Mouse (Mus musculus) intestine, embryonic 16.5 days (tissue): ENCODE measurements around the gene Spib. TPM values are rescaled to one million over a fixed set of nuclear protein-coding genes. Genes with fewer than 3 reads are reported as not detected.

Source experiments
- ATAC-seq: fragments of 200-750 bp; cut with Nextera tagmentation; 2 replicates; pipeline ENCODE4 v1.8.0; 2017; ENCODE audit warnings: moderate TSS enrichment, moderate library complexity
- H3K27ac ChIP-seq: fragments of 300-500 bp; sonication (generic); 2 replicates; pipeline ENCODE4 v1.5.1; 2014; ENCODE audit warnings: mild to moderate bottlenecking, low read length
- H3K27me3 ChIP-seq: fragments of 300-500 bp; sonication (generic); replicated peaks from 2 replicates; pipeline ENCODE4 v1.6.1; 2014; ENCODE audit warnings: low read length, control low read depth, mixed read lengths; ENCODE audit not compliant: control insufficient read depth, insufficient read depth
- H3K36me3 ChIP-seq: fragments of 300-500 bp; sonication (generic); 2 replicates; pipeline ENCODE4 v1.6.1; 2014; ENCODE audit warnings: low read length, control low read depth; ENCODE audit not compliant: control insufficient read depth, insufficient read depth
- H3K4me1 ChIP-seq: fragments of 300-500 bp; sonication (generic); 2 replicates; pipeline ENCODE4 v1.6.1; 2014; ENCODE audit warnings: low read length, control low read depth, mixed read lengths; ENCODE audit not compliant: control insufficient read depth, insufficient read depth
- H3K4me2 ChIP-seq: fragments of 300-500 bp; sonication (generic); 2 replicates; pipeline ENCODE4 v1.6.1; 2014; ENCODE audit warnings: low read depth, low read length, control low read depth
- H3K4me3 ChIP-seq: fragments of 300-500 bp; sonication (generic); 2 replicates; pipeline ENCODE4 v1.5.1; 2014; ENCODE audit warnings: mild to moderate bottlenecking, low read length
- H3K9ac ChIP-seq: fragments of 300-500 bp; sonication (generic); 2 replicates; pipeline ENCODE4 v1.6.1; 2014; ENCODE audit warnings: low read depth, low read length
- H3K9me3 ChIP-seq: fragments of 300-500 bp; sonication (generic); 2 replicates; pipeline ENCODE4 v1.6.1; 2016; ENCODE audit warnings: low read length, control low read depth; ENCODE audit not compliant: control insufficient read depth
- WGBS: fragments of 180-500 bp; shearing (Covaris S2); extraction: QIAGEN DNeasy Blood & Tissue Kit; methylation state at CpG from one replicate; pipeline ENCODE4 v1.1.7; 2014; 5-methylcytosine and 5-hydroxymethylcytosine counted together
- polyA plus RNA-seq: library from polyadenylated mRNA; unstranded; fragments of >200 nt; fragmentation: Nextera tagmentation; extraction: Ambion mirVana; gene quantifications from 2 replicates; pipeline ENCODE4 v1.2.1, GENCODE M21; 2015

Gene Spib
- polyA plus RNA-seq, 1 experiment from 2014 or later: 0.48 TPM

GRCm38 (mm10) chr7:44564486-44564885 lies 32.6 kb upstream of the Spib start:
- no peak overlapping the region for H3K27ac ChIP-seq
- H3K9me3 ChIP-seq: no peaks in the 10 kb centered on the region
- 82% methylated on average over 10 of the region's 10 CpGs for WGBS
- no peak overlapping the region for H3K4me3 ChIP-seq
- H3K36me3 ChIP-seq: no peaks in the 10 kb centered on the region
- no peak for ATAC-seq
- H3K4me1 ChIP-seq: no peaks in the 10 kb centered on the region
- no peak overlapping the region for H3K9ac ChIP-seq
- no peak overlapping the region for H3K4me2 ChIP-seq
- H3K27me3 ChIP-seq: no peaks in the 10 kb centered on the region

GRCm38 (mm10) chr7:44563284-44563683 lies 31.4 kb upstream of the Spib start:
- Histone ChIP-seq H3K27ac (no peak overlapping the region), H3K27me3 (no peaks in the 10 kb centered on the region), H3K4me1 (no peaks in the 10 kb centered on the region), H3K4me2 (no peak overlapping the region), H3K36me3 (no peaks in the 10 kb centered on the region), H3K9me3 (no peaks in the 10 kb centered on the region), H3K4me3 (no peak overlapping the region), H3K9ac (no peak overlapping the region)
- WGBS: 50% methylated on average over 8 of the region's 8 CpGs
- ATAC-seq: no peak

- Histone ChIP-seq H3K9me3 (no peaks in the 10 kb centered on the region), H3K9ac (no peak overlapping the region), H3K4me1 (peaks cover 4% of the 10 kb centered on the region; the same call in 1 of the 2 replicates), H3K4me3 (no peak overlapping the region), H3K4me2 (no peak overlapping the region), H3K27me3 (no peaks in the 10 kb centered on the region), H3K27ac (no peak overlapping the region), H3K36me3 (no peaks in the 10 kb centered on the region)
- no peak for ATAC-seq
- WGBS: 51% methylated on average over 18 of the region's 18 CpGs
Observed at GRCm38 (mm10) chr7:44560435-44561400, 28.8 kb upstream of the Spib start.

GRCm38 (mm10) chr7:44557629-44558028 lies 25.8 kb upstream of the Spib start:
- 61% methylated on average over 2 of the region's 2 CpGs for WGBS
- Histone ChIP-seq H3K4me1 (peaks cover 4% of the 10 kb centered on the region; the same call in 1 of the 2 replicates), H3K27ac (peak overlapping the region; percentile 21; the same call in 1 of the 2 replicates), H3K4me3 (no peak overlapping the region), H3K9ac (no peak overlapping the region), H3K36me3 (no peaks in the 10 kb centered on the region), H3K27me3 (no peaks in the 10 kb centered on the region), H3K4me2 (no peak overlapping the region), H3K9me3 (no peaks in the 10 kb centered on the region)
- ATAC-seq: no peak

GRCm38 (mm10) chr7:44553826-44554225 lies 22.0 kb upstream of the Spib start, which contains the start of gene Nr1h2:
Gene Nr1h2, minus strand, starts transcription at chr7:44553951.
- H3K9me3 ChIP-seq: no peaks in the 10 kb centered on the region
- no peaks in the 10 kb centered on the region for H3K27me3 ChIP-seq
- H3K4me3 ChIP-seq: peak within 1 kb of the TSS; percentile 75
- H3K4me1 ChIP-seq: peaks cover 4% of the 10 kb centered on the region; the same call in 1 of the 2 replicates
- peak within 1 kb of the TSS; percentile 79 for H3K9ac ChIP-seq
- H3K4me2 ChIP-seq: peak within 1 kb of the TSS; percentile 62
- peak within 1 kb of the TSS; percentile 98 for H3K27ac ChIP-seq
- WGBS: under 1% methylated on average over 22 of the region's 22 CpGs
- H3K36me3 ChIP-seq: peaks cover 25% of the 10 kb centered on the region
- peak; percentile 84 for ATAC-seq

GRCm38 (mm10) chr7:44553196-44553764 lies 21.4 kb upstream of the Spib start:
- ATAC-seq: peak; percentile 70
- Histone ChIP-seq H3K9ac (peak overlapping the region; percentile 79), H3K9me3 (no peaks in the 10 kb centered on the region), H3K27ac (peak overlapping the region; percentile 98), H3K4me1 (peaks cover 4% of the 10 kb centered on the region; the same call in 1 of the 2 replicates), H3K27me3 (no peaks in the 10 kb centered on the region), H3K36me3 (peaks cover 25% of the 10 kb centered on the region), H3K4me3 (peak overlapping the region; percentile 75), H3K4me2 (peak overlapping the region; percentile 55)
- WGBS: 1% methylated on average over 32 of the region's 32 CpGs

- no peak for ATAC-seq
- H3K27ac ChIP-seq: peak overlapping the region; percentile 16; the same call in 1 of the 2 replicates
- no peak overlapping the region for H3K4me3 ChIP-seq
- peaks cover 25% of the 10 kb centered on the region for H3K36me3 ChIP-seq
- H3K9me3 ChIP-seq: no peaks in the 10 kb centered on the region
- 0 out of 2 replicates have a peak overlapping the region, but pooled peaks have one; percentile 21 for H3K9ac ChIP-seq
- peaks cover 11% of the 10 kb centered on the region for H3K4me1 ChIP-seq
- H3K27me3 ChIP-seq: no peaks in the 10 kb centered on the region
- no peak overlapping the region; the same call in 1 of the 2 replicates for H3K4me2 ChIP-seq
- 85% methylated on average over 31 of the region's 31 CpGs for WGBS
Observed at GRCm38 (mm10) chr7:44552141-44552908, 20.5 kb upstream of the Spib start.

- 82% methylated on average over 22 of the region's 22 CpGs for WGBS
- no peak overlapping the region for H3K9ac ChIP-seq
- no peak overlapping the region for H3K4me3 ChIP-seq
- H3K27ac ChIP-seq: no peak overlapping the region
- peaks cover 25% of the 10 kb centered on the region for H3K36me3 ChIP-seq
- H3K4me1 ChIP-seq: peaks cover 11% of the 10 kb centered on the region
- H3K9me3 ChIP-seq: no peaks in the 10 kb centered on the region
- no peaks in the 10 kb centered on the region for H3K27me3 ChIP-seq
- no peak for ATAC-seq
- H3K4me2 ChIP-seq: no peak overlapping the region
Observed at GRCm38 (mm10) chr7:44551731-44552130, 19.9 kb upstream of the Spib start.

- Histone ChIP-seq H3K9me3 (no peaks in the 10 kb centered on the region), H3K9ac (no peak overlapping the region), H3K4me1 (peaks cover 11% of the 10 kb centered on the region), H3K36me3 (peaks cover 25% of the 10 kb centered on the region), H3K4me2 (no peak overlapping the region), H3K27me3 (no peaks in the 10 kb centered on the region), H3K27ac (no peak overlapping the region), H3K4me3 (no peak overlapping the region)
- WGBS: 93% methylated on average over 21 of the region's 21 CpGs
- no peak for ATAC-seq
Observed at GRCm38 (mm10) chr7:44551301-44551700, 19.4 kb upstream of the Spib start.
